Mouse (Mus musculus) layer of hippocampus, postnatal 10 days (tissue): ENCODE data around the gene Hspb9. TPM values are rescaled to one million over a fixed set of nuclear protein-coding genes. Genes with fewer than 3 reads are reported as not detected.
A peak's percentile ranks its signal among the peaks of the same experiment; 100 is the strongest.

Source experiments
- DNase-seq, 2 experiments: peaks; one replicate each; pipeline ENCODE4 v3.0.0; 2021; ENCODE audit warnings: low spot score in 2 of 2
- total RNA-seq, 2 experiments: library from RNA; stranded (reverse); gene quantifications; 2 replicates each; pipeline ENCODE4 v1.2.3; 2021

The Hspb9 gene
- total RNA-seq, 2 experiments from 2014 or later: not detected

DNA sequence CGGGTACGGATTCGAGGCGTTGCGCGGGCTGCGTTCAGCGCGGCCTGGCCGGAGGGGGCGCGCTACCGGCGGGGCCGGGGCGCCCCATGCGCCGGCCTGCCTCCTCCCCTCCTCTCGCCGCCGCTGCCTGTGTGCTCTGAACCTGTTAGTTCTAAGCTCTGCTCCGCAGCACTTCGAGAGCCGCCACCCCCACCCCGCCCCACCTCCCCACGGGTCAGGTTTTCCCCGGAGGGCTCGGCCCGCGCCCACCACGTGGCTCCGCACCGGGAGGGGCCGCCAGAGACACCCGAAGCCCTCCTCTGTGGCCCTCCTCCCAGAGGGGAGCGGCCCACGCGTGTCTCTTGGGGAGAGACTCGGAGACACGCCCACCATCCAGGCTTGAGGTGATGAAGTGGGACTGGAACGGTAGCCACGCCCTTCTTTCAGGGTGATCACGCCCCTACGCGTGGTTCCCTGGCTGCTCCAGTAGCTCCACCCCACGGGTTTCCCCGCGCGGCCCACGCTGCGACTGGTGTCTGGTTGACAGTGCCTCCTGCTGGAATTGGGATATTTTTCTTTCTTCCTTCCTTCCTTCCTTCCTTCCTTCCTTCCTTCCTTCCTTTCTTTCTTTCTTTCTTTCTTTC, 46.1 kb downstream of the Hspb9 start, which contains the start of gene Kcnh4:
Gene Kcnh4, minus strand, starts transcription at position 332 of the 623 bp plus-strand sequence.
- DNase-seq: peak; percentile 72 to 74

- peak; percentile 95 to 96 for DNase-seq
Observed at GRCm38 (mm10) chr11:100761547-100762045, 47.9 kb downstream of the Hspb9 start.

- DNase-seq: no peak
Observed at GRCm38 (mm10) chr11:100762831-100763230, 49.2 kb downstream of the Hspb9 start, which contains the start of gene Hcrt. Gene Hcrt (minus strand): TSS chr11:100762931.

Other genes with a start within 250 kb of the Hspb9 start
- 10 to 100 TPM; 71.8 to 72.9 TPM for gene Klhl11, start 241.1 kb upstream of the Hspb9 start, total RNA-seq
- 100 to 1,000 TPM; 127 to 134 TPM for gene Acly, start 185.8 kb upstream of the Hspb9 start, total RNA-seq
- gene Ttc25, start 168.2 kb upstream of the Hspb9 start, total RNA-seq: 1 to 10 TPM; 1.0 to 1.6 TPM
- gene Cnp, start 138.9 kb upstream of the Hspb9 start, total RNA-seq: 10 to 100 TPM; 88.0 to 92.7 TPM
- 10 to 100 TPM; 25.6 to 27.9 TPM for gene Nkiras2, start 94.6 kb upstream of the Hspb9 start, total RNA-seq
- gene Dnajc7, start 93.7 kb upstream of the Hspb9 start, total RNA-seq: 100 to 1,000 TPM; 250 to 255 TPM
- under 1 TPM; 0.54 to 0.57 TPM for gene Zfp385c, start 21.4 kb upstream of the Hspb9 start, total RNA-seq
- 1 to 10 TPM; 1.2 to 1.9 TPM for gene Dhx58, start 9.6 kb upstream of the Hspb9 start, total RNA-seq
- 10 to 100 TPM; 61.6 to 66.2 TPM for gene Kat2a, start 1.4 kb upstream of the Hspb9 start, total RNA-seq
- 100 to 1,000 TPM; 152 to 165 TPM for gene Rab5c, start 24.4 kb downstream of the Hspb9 start, total RNA-seq
- 1 to 10 TPM; 1.5 to 2.2 TPM for gene Kcnh4, start 46.1 kb downstream of the Hspb9 start, total RNA-seq
- under 1 TPM in 1 of 2 experiments, not detected in 1; 0.62 TPM for gene Hcrt, start 49.1 kb downstream of the Hspb9 start, total RNA-seq
- gene Ghdc, start 57.1 kb downstream of the Hspb9 start, total RNA-seq: 1 to 10 TPM; 5.5 to 7.2 TPM
- gene Stat5b, start 136.9 kb downstream of the Hspb9 start, total RNA-seq: 10 to 100 TPM; 12.2 to 13.0 TPM
- 1 to 10 TPM; 2.4 to 3.9 TPM for gene Stat5a, start 145.5 kb downstream of the Hspb9 start, total RNA-seq
- gene Stat3, start 225.7 kb downstream of the Hspb9 start, total RNA-seq: 10 to 100 TPM; 35.9 to 39.0 TPM